Mouse (Mus musculus): ENCODE measurements around the gene Wsb2. TPM values are rescaled to one million over a fixed set of nuclear protein-coding genes. Genes with fewer than 3 reads are reported as not detected.

The Wsb2 gene
- total RNA-seq, 2 experiments from 2014 or later = 3.8 to 13.4 TPM

Other genes starting within 250 kb of the Wsb2 start
- 23.5 and 31.7 TPM in 2 replicates for gene Suds3, start 241.2 kb upstream of the Wsb2 start, total RNA-seq (2015; ENCODE audit: low replicate concordance)
- 62.6 and 70.5 TPM in 2 replicates for gene Suds3, start 241.2 kb upstream of the Wsb2 start, total RNA-seq (2017; ENCODE audit: low replicate concordance)
- gene Taok3, start 237.2 kb upstream of the Wsb2 start, total RNA-seq (2015; ENCODE audit: low replicate concordance) = 53.7 and 55.1 TPM in 2 replicates
- gene Taok3, start 237.2 kb upstream of the Wsb2 start, total RNA-seq (2017; ENCODE audit: low replicate concordance) = 48.5 and 60.2 TPM in 2 replicates
- 31.4 and 46.9 TPM in 2 replicates for gene Pebp1, start 69.7 kb upstream of the Wsb2 start, total RNA-seq (2015; ENCODE audit: low replicate concordance)
- gene Pebp1, start 69.7 kb upstream of the Wsb2 start, total RNA-seq (2017; ENCODE audit: low replicate concordance) = 11.6 and 17.5 TPM in 2 replicates
- gene Vsig10, start 38.2 kb upstream of the Wsb2 start, total RNA-seq (2015; ENCODE audit: low replicate concordance) = not detected in 2 replicates
- 0.98 TPM in 1 of 2 replicates, not detected in the other for gene Vsig10, start 38.2 kb upstream of the Wsb2 start, total RNA-seq (2017; ENCODE audit: low replicate concordance)
- gene Rfc5, start 31.7 kb downstream of the Wsb2 start, total RNA-seq (2015; ENCODE audit: low replicate concordance) = 26.4 and 28.8 TPM in 2 replicates
- gene Rfc5, start 31.7 kb downstream of the Wsb2 start, total RNA-seq (2017; ENCODE audit: low replicate concordance) = 30.8 and 54.1 TPM in 2 replicates
- under 0.01 and 0.36 TPM in 2 replicates for gene Ksr2, start 56.7 kb downstream of the Wsb2 start, total RNA-seq (2015; ENCODE audit: low replicate concordance)
- gene Ksr2, start 56.7 kb downstream of the Wsb2 start, total RNA-seq (2017; ENCODE audit: low replicate concordance) = not detected in 2 replicates